Mouse (Mus musculus): ENCODE measurements around the gene Il20rb. TPM values are rescaled to one million over a fixed set of nuclear protein-coding genes. Genes with fewer than 3 reads are reported as not detected.

Il20rb gene
- 0.80 and 0.98 TPM in 2 replicates for polyA plus RNA-seq (2016; fragmentation: Nextera tagmentation; extraction: Ambion mirVana)

- DNase-seq (ENCODE audit: low spot score) = no peak
- Histone ChIP-seq H3K27ac (replicated peaks) (no peak within 1 kb of the TSS), H3K27me3 (ENCODE audit: low read depth, poor library complexity, severe bottlenecking) (no peaks in the 10 kb centered on the region), H3K4me1 (peaks cover 7% of the 10 kb centered on the region), H3K9me3 (replicated peaks) (no peaks in the 10 kb centered on the region), H3K36me3 (0 out of 2 replicates have a peak, but pooled peaks cover 11% of the 10 kb centered on the region), H3K4me3 (no peak within 1 kb of the TSS)
- 88% methylated on average over 5 of the region's 5 CpGs for WGBS
Measured at GRCm38 (mm10) chr9:100486431-100486830, at the start of gene Il20rb. Gene Il20rb (minus strand): TSS chr9:100486788.

- H3K27me3 ChIP-seq (ENCODE audit: low read depth, poor library complexity, severe bottlenecking) = no peaks in the 10 kb centered on the region
- no peaks in the 10 kb centered on the region for H3K4me1 ChIP-seq
- 95% methylated on average over 2 of the region's 2 CpGs for WGBS
- no peak for DNase-seq (ENCODE audit: low spot score)
- H3K36me3 ChIP-seq = peaks cover 9% of the 10 kb centered on the region; the same call in 1 of the 2 replicates
- no peak overlapping the region for H3K4me3 ChIP-seq
- no peaks in the 10 kb centered on the region for H3K9me3 ChIP-seq (replicated peaks)
- no peak overlapping the region for H3K27ac ChIP-seq (replicated peaks)
Measured at GRCm38 (mm10) chr9:100535618-100536262, 49.2 kb upstream of the Il20rb start.

- Histone ChIP-seq H3K9me3 (replicated peaks) (no peaks in the 10 kb centered on the region), H3K27me3 (ENCODE audit: low read depth, poor library complexity, severe bottlenecking) (no peaks in the 10 kb centered on the region), H3K4me1 (no peaks in the 10 kb centered on the region), H3K27ac (replicated peaks) (no peak overlapping the region), H3K36me3 (peaks cover 9% of the 10 kb centered on the region; the same call in 1 of the 2 replicates), H3K4me3 (no peak overlapping the region)
- no peak for DNase-seq (ENCODE audit: low spot score)
- 93% methylated on average over 3 of the region's 3 CpGs for WGBS
Measured at GRCm38 (mm10) chr9:100534686-100535085, 48.1 kb upstream of the Il20rb start.

- no peak for DNase-seq (ENCODE audit: low spot score)
- H3K27ac ChIP-seq (replicated peaks) = no peak overlapping the region
- H3K4me3 ChIP-seq = no peak overlapping the region
- 88% methylated on average over 3 of the region's 3 CpGs for WGBS
- no peaks in the 10 kb centered on the region for H3K4me1 ChIP-seq
- peaks cover 19% of the 10 kb centered on the region for H3K36me3 ChIP-seq
- peaks cover 10% of the 10 kb centered on the region for H3K9me3 ChIP-seq (replicated peaks)
- no peaks in the 10 kb centered on the region for H3K27me3 ChIP-seq (ENCODE audit: low read depth, poor library complexity, severe bottlenecking)
Measured at GRCm38 (mm10) chr9:100532847-100533505, 46.4 kb upstream of the Il20rb start.

GRCm38 (mm10) chr9:100531296-100531695 is 44.7 kb upstream of the Il20rb start:
- no peak overlapping the region for H3K4me3 ChIP-seq
- H3K4me1 ChIP-seq = no peaks in the 10 kb centered on the region
- 92% methylated on average over 1 of the region's 1 CpGs for WGBS
- H3K27me3 ChIP-seq (ENCODE audit: low read depth, poor library complexity, severe bottlenecking) = no peaks in the 10 kb centered on the region
- H3K27ac ChIP-seq (replicated peaks) = no peak overlapping the region
- peaks cover 10% of the 10 kb centered on the region for H3K9me3 ChIP-seq (replicated peaks)
- no peak for DNase-seq (ENCODE audit: low spot score)
- H3K36me3 ChIP-seq = peaks cover 13% of the 10 kb centered on the region

- H3K4me3 ChIP-seq = no peak overlapping the region
- 89% methylated on average over 2 of the region's 2 CpGs for WGBS
- DNase-seq (ENCODE audit: low spot score) = no peak
- no peaks in the 10 kb centered on the region for H3K27me3 ChIP-seq (ENCODE audit: low read depth, poor library complexity, severe bottlenecking)
- H3K9me3 ChIP-seq (replicated peaks) = peaks cover 10% of the 10 kb centered on the region
- no peaks in the 10 kb centered on the region for H3K4me1 ChIP-seq
- no peak overlapping the region for H3K27ac ChIP-seq (replicated peaks)
- H3K36me3 ChIP-seq = peaks cover 11% of the 10 kb centered on the region
Measured at GRCm38 (mm10) chr9:100525225-100525624, 38.6 kb upstream of the Il20rb start.

GRCm38 (mm10) chr9:100522029-100522428 is 35.4 kb upstream of the Il20rb start:
- WGBS = 79% methylated on average over 2 of the region's 2 CpGs
- no peak overlapping the region for H3K27ac ChIP-seq (replicated peaks)
- no peaks in the 10 kb centered on the region for H3K36me3 ChIP-seq
- no peaks in the 10 kb centered on the region for H3K27me3 ChIP-seq (ENCODE audit: low read depth, poor library complexity, severe bottlenecking)
- H3K9me3 ChIP-seq (replicated peaks) = no peaks in the 10 kb centered on the region
- no peak overlapping the region for H3K4me3 ChIP-seq
- H3K4me1 ChIP-seq = no peaks in the 10 kb centered on the region
- no peak for DNase-seq (ENCODE audit: low spot score)

GRCm38 (mm10) chr9:100520586-100520985 is 34.0 kb upstream of the Il20rb start:
- WGBS = 3% methylated on average over 2 of the region's 2 CpGs
- DNase-seq (ENCODE audit: low spot score) = peak; percentile 26
- H3K9me3 ChIP-seq (replicated peaks) = no peaks in the 10 kb centered on the region

GRCm38 (mm10) chr9:100520012-100520411 is 33.4 kb upstream of the Il20rb start:
- Histone ChIP-seq H3K4me3 (no peak overlapping the region), H3K36me3 (no peaks in the 10 kb centered on the region), H3K4me1 (no peaks in the 10 kb centered on the region), H3K9me3 (replicated peaks) (no peaks in the 10 kb centered on the region), H3K27me3 (ENCODE audit: low read depth, poor library complexity, severe bottlenecking) (no peaks in the 10 kb centered on the region), H3K27ac (replicated peaks) (no peak overlapping the region)
- 92% methylated on average over 3 of the region's 3 CpGs for WGBS
- DNase-seq (ENCODE audit: low spot score) = no peak

More at GRCm38 (mm10) chr9:100520586-100520985, 34.0 kb upstream of the Il20rb start:
- Histone ChIP-seq H3K4me1 (no peaks in the 10 kb centered on the region), H3K27me3 (ENCODE audit: low read depth, poor library complexity, severe bottlenecking) (no peaks in the 10 kb centered on the region), H3K36me3 (no peaks in the 10 kb centered on the region), H3K27ac (replicated peaks) (no peak overlapping the region), H3K4me3 (no peak overlapping the region)

- H3K4me1 ChIP-seq = no peaks in the 10 kb centered on the region
- no peak for DNase-seq (ENCODE audit: low spot score)
- H3K27me3 ChIP-seq (ENCODE audit: low read depth, poor library complexity, severe bottlenecking) = no peaks in the 10 kb centered on the region
- H3K4me3 ChIP-seq = no peak overlapping the region
- no peak overlapping the region for H3K27ac ChIP-seq (replicated peaks)
- H3K36me3 ChIP-seq = 0 out of 2 replicates have a peak, but pooled peaks cover 7% of the 10 kb centered on the region
- 96% methylated on average over 2 of the region's 2 CpGs for WGBS
- H3K9me3 ChIP-seq (replicated peaks) = no peaks in the 10 kb centered on the region
Measured at GRCm38 (mm10) chr9:100507581-100507980, 21.0 kb upstream of the Il20rb start.

- peaks cover 8% of the 10 kb centered on the region; the same call in 1 of the 2 replicates for H3K36me3 ChIP-seq
- H3K27me3 ChIP-seq (ENCODE audit: low read depth, poor library complexity, severe bottlenecking) = no peaks in the 10 kb centered on the region
- H3K4me3 ChIP-seq = no peak overlapping the region
- H3K27ac ChIP-seq (replicated peaks) = no peak overlapping the region
- WGBS = 84% methylated on average over 2 of the region's 2 CpGs
- no peaks in the 10 kb centered on the region for H3K4me1 ChIP-seq
- DNase-seq (ENCODE audit: low spot score) = no peak
- no peaks in the 10 kb centered on the region for H3K9me3 ChIP-seq (replicated peaks)
Measured at GRCm38 (mm10) chr9:100506652-100507051, 20.1 kb upstream of the Il20rb start.

- no peaks in the 10 kb centered on the region for H3K9me3 ChIP-seq (replicated peaks)
- 97% methylated on average over 4 of the region's 4 CpGs for WGBS
- no peak for DNase-seq (ENCODE audit: low spot score)
- H3K27ac ChIP-seq (replicated peaks) = no peak overlapping the region
- no peaks in the 10 kb centered on the region for H3K4me1 ChIP-seq
- peaks cover 12% of the 10 kb centered on the region; the same call in 1 of the 2 replicates for H3K36me3 ChIP-seq
- no peaks in the 10 kb centered on the region for H3K27me3 ChIP-seq (ENCODE audit: low read depth, poor library complexity, severe bottlenecking)
- H3K4me3 ChIP-seq = no peak overlapping the region
Measured at GRCm38 (mm10) chr9:100505498-100505897, 18.9 kb upstream of the Il20rb start.

- peaks cover 37% of the 10 kb centered on the region for H3K36me3 ChIP-seq
- 90% methylated on average over 5 of the region's 5 CpGs for WGBS
Measured at GRCm38 (mm10) chr9:100493611-100494261, 7.1 kb upstream of the Il20rb start.

More at GRCm38 (mm10) chr9:100493611-100494261, 7.1 kb upstream of the Il20rb start:
- H3K4me3 ChIP-seq = no peak overlapping the region
- no peak overlapping the region for H3K27ac ChIP-seq (replicated peaks)
- H3K4me1 ChIP-seq = no peaks in the 10 kb centered on the region
- DNase-seq (ENCODE audit: low spot score) = no peak
- H3K9me3 ChIP-seq (replicated peaks) = no peaks in the 10 kb centered on the region
- no peaks in the 10 kb centered on the region for H3K27me3 ChIP-seq (ENCODE audit: low read depth, poor library complexity, severe bottlenecking)

Data from midbrain, embryonic 10.5 days (tissue).